Mouse (Mus musculus) MEL (cell line): Measurements from ENCODE around the gene Lrrc19. TPM values are rescaled to one million over a fixed set of nuclear protein-coding genes. Genes with fewer than 3 reads are reported as not detected.
A peak's percentile ranks its signal among the peaks of the same experiment; 100 is the strongest.

ENCODE experiments used
- DNase-seq: peaks from one replicate; pipeline ENCODE4 v3.0.0; 2011; ENCODE audit warnings: low read depth, low spot score
- H3K27ac ChIP-seq: 2 replicates; pipeline ENCODE4 v1.5.1; 2012; ENCODE audit warnings: low read depth, mild to moderate bottlenecking, control low read depth, low read length, moderate library complexity; ENCODE audit not compliant: control insufficient read depth
- H3K27me3 ChIP-seq, 2 experiments: fragments of 150-350 bp in 1 of 2; sonication (generic) in 1 of 2; 2 replicates each; pipeline ENCODE4 v1.6.1; 2012; ENCODE audit warnings: low read length in 2 of 2, mild to moderate bottlenecking in 2 of 2, improper control_type of control experiment in 1 of 2, moderate library complexity in 1 of 2; ENCODE audit not compliant: insufficient read depth in 2 of 2, control insufficient read depth in 1 of 2
- H3K36me3 ChIP-seq, 2 experiments: 2 replicates each; pipeline ENCODE4 v1.6.1; 2012 to 2014; ENCODE audit warnings: low read length in 2 of 2, improper control_type of control experiment in 1 of 2, inconsistent platforms in 1 of 2, mild to moderate bottlenecking in 1 of 2; ENCODE audit not compliant: insufficient read depth in 2 of 2, control insufficient read depth in 1 of 2
- H3K4me1 ChIP-seq, 2 experiments: fragments of 150-350 bp in 1 of 2; sonication (generic) in 1 of 2; 2 replicates each; pipeline ENCODE4 v1.6.1; 2012; ENCODE audit warnings: low read length in 2 of 2, improper control_type of control experiment in 1 of 2, mild to moderate bottlenecking in 1 of 2; ENCODE audit not compliant: insufficient read depth in 2 of 2, control insufficient read depth in 1 of 2
- H3K4me3 ChIP-seq, 2 experiments: fragments of 150-350 bp in 1 of 2; sonication (generic) in 1 of 2; 2 replicates each; pipeline ENCODE4 v1.5.1; 2012; ENCODE audit warnings: low read depth in 2 of 2, low read length in 2 of 2, mild to moderate bottlenecking in 2 of 2, moderate library complexity in 2 of 2, control low read depth in 1 of 2, improper control_type of control experiment in 1 of 2; ENCODE audit not compliant: control insufficient read depth in 1 of 2, insufficient read depth in 1 of 2
- H3K79me2 ChIP-seq: 2 replicates; pipeline ENCODE4 v1.6.1; 2012; ENCODE audit warnings: mild to moderate bottlenecking, low read length, moderate library complexity; ENCODE audit not compliant: control insufficient read depth, poor library complexity, insufficient read depth
- H3K9ac ChIP-seq: 2 replicates; pipeline ENCODE4 v1.6.1; 2012; ENCODE audit warnings: low read depth, mild to moderate bottlenecking, control low read depth, low read length, moderate library complexity; ENCODE audit not compliant: control insufficient read depth, poor library complexity, severe bottlenecking
- H3K9me3 ChIP-seq: fragments of 150-350 bp; sonication (generic); replicated peaks from 2 replicates; pipeline ENCODE4 v1.6.1; 2012; ENCODE audit warnings: mild to moderate bottlenecking, low read length, improper control_type of control experiment, moderate library complexity; ENCODE audit not compliant: insufficient read depth
- CHD2 ChIP-seq: IDR thresholded peaks from 2 replicates; pipeline ENCODE4 v1.6.1; 2011; ENCODE audit warnings: low read length, improper control_type of control experiment
- E2F4 ChIP-seq: IDR thresholded peaks from 2 replicates; pipeline ENCODE4 v1.6.1; 2011; ENCODE audit warnings: low read depth, low read length, improper control_type of control experiment, borderline replicate concordance
- ELF1 ChIP-seq: IDR thresholded peaks from 2 replicates; pipeline ENCODE4 v1.6.1; 2014; ENCODE audit warnings: low read depth, mild to moderate bottlenecking, inconsistent platforms, low read length, improper control_type of control experiment, moderate library complexity
- EP300 ChIP-seq, 2 experiments: IDR thresholded peaks; 2 replicates each; pipeline ENCODE4 v1.6.1; 2011; ENCODE audit warnings: improper control_type of control experiment in 2 of 2, low read length in 2 of 2, low read depth in 1 of 2, mild to moderate bottlenecking in 1 of 2
- ETS1 ChIP-seq: IDR thresholded peaks from 2 replicates; pipeline ENCODE4 v1.6.1; 2012; ENCODE audit warnings: low read depth, mild to moderate bottlenecking, inconsistent platforms, low read length, improper control_type of control experiment, moderate library complexity
- GABPA ChIP-seq: IDR thresholded peaks from 2 replicates; pipeline ENCODE4 v1.6.1; 2012; ENCODE audit warnings: low read depth, mild to moderate bottlenecking, inconsistent platforms, low read length, improper control_type of control experiment, moderate library complexity
- HCFC1 ChIP-seq: IDR thresholded peaks from 2 replicates; pipeline ENCODE4 v1.6.1; 2012; ENCODE audit warnings: low read depth, mild to moderate bottlenecking, inconsistent platforms, low read length, improper control_type of control experiment, moderate library complexity
- JUND ChIP-seq: IDR thresholded peaks from 2 replicates; pipeline ENCODE4 v1.6.1; 2011; ENCODE audit warnings: low read depth, mild to moderate bottlenecking, improper control_type of control experiment, low read length
- KAT2A ChIP-seq: conservative IDR thresholded peaks from 2 replicates; pipeline ENCODE4 v1.6.1; 2012; ENCODE audit warnings: low read depth, low read length, improper control_type of control experiment, inconsistent platforms
- MAFK ChIP-seq: IDR thresholded peaks from 2 replicates; pipeline ENCODE4 v1.6.1; 2011; ENCODE audit warnings: low read depth, mild to moderate bottlenecking, low read length, improper control_type of control experiment, borderline replicate concordance
- MAX ChIP-seq: IDR thresholded peaks from 2 replicates; pipeline ENCODE4 v1.6.1; 2011; ENCODE audit warnings: low read length, improper control_type of control experiment
- MXI1 ChIP-seq: IDR thresholded peaks from 2 replicates; pipeline ENCODE4 v1.6.1; 2011; ENCODE audit warnings: mild to moderate bottlenecking, low read depth, low read length, improper control_type of control experiment
- MYB ChIP-seq: IDR thresholded peaks from 2 replicates; pipeline ENCODE4 v1.6.1; 2011; ENCODE audit warnings: mild to moderate bottlenecking, low read depth, low read length, improper control_type of control experiment
- MYC ChIP-seq: IDR thresholded peaks from 2 replicates; pipeline ENCODE4 v1.6.1; 2011; ENCODE audit warnings: low read depth, mild to moderate bottlenecking, low read length, improper control_type of control experiment, moderate library complexity
- NELFE ChIP-seq: IDR thresholded peaks from 2 replicates; pipeline ENCODE4 v1.6.1; 2011; ENCODE audit warnings: low read depth, low read length, improper control_type of control experiment
- NRF1 ChIP-seq: IDR thresholded peaks from 2 replicates; pipeline ENCODE4 v1.6.1; 2014; ENCODE audit warnings: low read depth, mild to moderate bottlenecking, inconsistent platforms, low read length, improper control_type of control experiment, moderate library complexity; ENCODE audit not compliant: poor library complexity, insufficient read depth, severe bottlenecking
- POLR2A ChIP-seq, 2 experiments: IDR thresholded peaks; 2 replicates each; pipeline ENCODE4 v1.6.1; 2011 to 2012; ENCODE audit warnings: low read length in 2 of 2, mild to moderate bottlenecking in 2 of 2, control low read depth in 1 of 2, improper control_type of control experiment in 1 of 2, low read depth in 1 of 2, moderate library complexity in 1 of 2; ENCODE audit not compliant: control insufficient read depth in 1 of 2, insufficient read depth in 1 of 2, poor library complexity in 1 of 2
- POLR2AphosphoS2 ChIP-seq: IDR thresholded peaks from 2 replicates; pipeline ENCODE4 v1.6.1; 2011; ENCODE audit warnings: low read length, improper control_type of control experiment
- POLR2AphosphoS5 ChIP-seq: IDR thresholded peaks from 2 replicates; pipeline ENCODE4 v1.6.1; 2012; ENCODE audit warnings: low read depth, borderline replicate concordance, mild to moderate bottlenecking, inconsistent platforms, low read length, moderate library complexity, mixed read lengths
- RAD21 ChIP-seq: IDR thresholded peaks from 2 replicates; pipeline ENCODE4 v1.6.1; 2011; ENCODE audit warnings: mild to moderate bottlenecking, low read depth, low read length, improper control_type of control experiment
- RCOR1 ChIP-seq: IDR thresholded peaks from 2 replicates; pipeline ENCODE4 v1.6.1; 2012; ENCODE audit warnings: low read depth, mild to moderate bottlenecking, inconsistent platforms, low read length, improper control_type of control experiment
- SIN3A ChIP-seq: IDR thresholded peaks from 2 replicates; pipeline ENCODE4 v1.6.1; 2012; ENCODE audit warnings: low read length, improper control_type of control experiment, inconsistent platforms
- TBP ChIP-seq: IDR thresholded peaks from 2 replicates; pipeline ENCODE4 v1.8.0; 2011; ENCODE audit warnings: low read depth, low read length, improper control_type of control experiment
- TCF12 ChIP-seq: IDR thresholded peaks from 2 replicates; pipeline ENCODE4 v1.6.1; 2014; ENCODE audit warnings: low read depth, mild to moderate bottlenecking, inconsistent platforms, low read length, improper control_type of control experiment, moderate library complexity
- UBTF ChIP-seq: IDR thresholded peaks from 2 replicates; pipeline ENCODE4 v1.6.1; 2012; ENCODE audit warnings: low read depth, mild to moderate bottlenecking, inconsistent platforms, low read length, improper control_type of control experiment, moderate library complexity, borderline replicate concordance; ENCODE audit not compliant: insufficient read depth
- USF1 ChIP-seq: IDR thresholded peaks from 2 replicates; pipeline ENCODE4 v1.6.1; 2014; ENCODE audit warnings: low read depth, mild to moderate bottlenecking, inconsistent platforms, low read length, improper control_type of control experiment, moderate library complexity
- ZKSCAN1 ChIP-seq: IDR thresholded peaks from 2 replicates; pipeline ENCODE4 v1.6.1; 2012; ENCODE audit warnings: low read depth, mild to moderate bottlenecking, inconsistent platforms, low read length, improper control_type of control experiment, moderate library complexity
- ZMIZ1 ChIP-seq: IDR thresholded peaks from 2 replicates; pipeline ENCODE4 v1.6.1; 2012; ENCODE audit warnings: low read depth, mild to moderate bottlenecking, inconsistent platforms, low read length, improper control_type of control experiment, moderate library complexity
- ZNF384 ChIP-seq: IDR thresholded peaks from 2 replicates; pipeline ENCODE4 v1.6.1; 2012; ENCODE audit warnings: low read depth, mild to moderate bottlenecking, inconsistent platforms, low read length, improper control_type of control experiment
- polyA plus RNA-seq, 2 experiments: library from polyadenylated mRNA; stranded (reverse) in 1 of 2; unstranded in 1 of 2; fragments of >175 nt in 1 of 2; fragments of >200 nt in 1 of 2; gene quantifications; 2 replicates each; pipeline versions ENCODE4 v1.2.1 to v1.2.4; 2012; ENCODE audit warnings: low replicate concordance in 2 of 2, low read depth in 1 of 2; ENCODE audit not compliant: insufficient read length in 2 of 2, insufficient read depth in 1 of 2, missing spikeins in 1 of 2
- total RNA-seq: library from RNA; depleted of rRNA; stranded (reverse); fragments of 300-350 nt; gene quantifications from 2 replicates; pipeline ENCODE4 v1.2.3, GENCODE M21; 2012

Gene Lrrc19
- total and polyA plus RNA-seq, 3 experiments = 0.04 TPM; not detected in 2

DNA sequence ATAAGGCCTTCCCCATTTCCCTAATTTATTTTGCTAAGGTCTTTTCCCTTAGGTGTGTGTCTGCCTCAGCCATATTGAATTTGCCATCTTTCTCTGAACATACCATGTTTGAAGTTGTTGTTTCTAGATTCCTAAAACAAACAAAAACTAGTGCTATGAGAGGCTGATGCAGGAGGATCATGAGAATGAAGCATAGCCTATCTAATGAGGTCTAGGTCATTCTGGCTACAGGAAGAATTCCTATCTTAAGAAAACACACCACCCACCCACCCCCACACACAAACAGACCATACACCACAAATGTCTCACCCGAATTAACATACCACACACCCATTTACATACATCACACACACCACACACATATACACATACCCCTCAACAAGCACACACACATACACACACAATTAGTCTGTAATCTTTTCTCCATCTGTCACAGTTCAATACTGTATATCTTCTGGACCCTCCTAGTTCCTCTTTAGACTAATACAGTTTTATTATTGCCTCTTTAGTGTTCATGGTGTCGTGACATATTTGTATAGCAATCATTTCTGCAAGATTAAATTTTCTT is 45.4 kb downstream of the Lrrc19 start (continued):
- TF ChIP-seq MAX (0 out of 2 replicates have a peak, but pooled peaks have one; percentile 18), MXI1 (peak; percentile 63), ZNF384 (no peak)
- TF ChIP-seq, all 39 proteins: peak for 11

DNA sequence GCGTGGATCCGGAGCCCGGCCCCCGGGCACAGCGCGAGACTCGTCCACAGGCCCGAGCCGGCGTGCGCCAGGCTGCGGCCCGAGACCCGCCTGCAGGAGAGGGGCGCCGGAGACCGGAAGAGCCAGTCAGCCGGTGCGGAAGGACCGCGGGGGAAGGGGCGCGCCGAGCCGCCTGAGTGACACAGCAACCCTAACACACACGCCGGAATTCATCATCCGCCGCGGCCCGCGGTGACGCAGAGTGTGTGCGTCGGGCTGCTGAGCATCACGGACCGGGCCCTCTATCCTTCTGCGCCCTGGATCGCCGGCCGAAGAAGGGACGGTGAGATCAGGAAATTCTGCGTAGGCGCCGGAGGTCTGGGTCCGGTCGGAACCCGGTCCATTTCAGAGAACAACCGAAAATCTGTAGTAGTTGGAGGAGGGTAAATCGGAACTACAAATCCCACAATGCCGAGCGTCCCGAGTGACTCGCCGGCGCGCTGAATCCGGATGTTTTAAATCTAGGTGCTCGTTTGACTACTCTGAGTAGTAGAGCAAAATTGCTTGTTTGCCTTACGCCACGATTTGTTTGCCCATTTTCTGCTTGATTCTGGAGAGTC is 46.8 kb downstream of the Lrrc19 start, which contains the start of gene Plaa:
Gene Plaa (minus strand): TSS at position 214 of the 599 bp plus-strand sequence.
- Histone ChIP-seq H3K4me3 (peak within 1 kb of the TSS; percentile 87 to 97), H3K27ac (peak within 1 kb of the TSS; percentile 84), H3K36me3 (peaks cover 0 to 21% of the 10 kb centered on the region in 2 experiments; a peak in 3 of 4 replicates), H3K79me2 (peaks cover 38% of the 10 kb centered on the region), H3K4me1 (peaks cover 4 to 10% of the 10 kb centered on the region in 2 experiments), H3K9me3 (no peaks in the 10 kb centered on the region), H3K27me3 (no peaks in the 10 kb centered on the region), H3K9ac (peak within 1 kb of the TSS; percentile 97)
- DNase-seq = peak; percentile 95
- TF ChIP-seq E2F4 (peak; percentile 61; the same call in 1 of the 2 replicates), ZKSCAN1 (no peak), JUND (no peak), MYC (0 out of 2 replicates have a peak, but pooled peaks have one; percentile 43), NELFE (peak; percentile 44), MXI1 (peak; percentile 90), ZMIZ1 (peak; percentile 30; the same call in 1 of the 2 replicates), USF1 (peak; percentile 63), MAX (peak; percentile 12; the same call in 1 of the 2 replicates), MYB (no peak), ELF1 (peak; percentile 86), HCFC1 (peak; percentile 94), ETS1 (peak; percentile 79), RAD21 (no peak), MAFK (no peak), POLR2A (IDR thresholded peaks at IDR 0.05; ENCODE audit: control insufficient read depth in 1 of 2, insufficient read depth in 1 of 2, low read depth in 1 of 2, low read length in 2 of 2, poor library complexity in 1 of 2) (peak in 1 of 2 experiments; percentile 77; a peak in 2 of 4 replicates), SIN3A (peak; percentile 91), CHD2 (no peak), POLR2AphosphoS2 (peak; percentile 67), EP300 (IDR thresholded peaks at IDR 0.05; ENCODE audit: low read depth in 1 of 2, low read length in 2 of 2) (peak in 1 of 2 experiments; percentile 49; a peak in 2 of 4 replicates), POLR2AphosphoS5 (no peak), KAT2A (peak; percentile 82; the same call in 1 of the 2 replicates), TCF12 (peak; percentile 41; the same call in 1 of the 2 replicates), UBTF (peak; percentile 51; the same call in 1 of the 2 replicates), GABPA (peak; percentile 71; the same call in 1 of the 2 replicates), TBP (peak; percentile 89), NRF1 (peak; percentile 23; the same call in 1 of the 2 replicates), RCOR1 (0 out of 2 replicates have a peak, but pooled peaks have one; percentile 33)
